Mouse (Mus musculus) stomach, postnatal 0 days (tissue): ENCODE measurements around the gene Pbx4. TPM values are rescaled to one million over a fixed set of nuclear protein-coding genes. Genes with fewer than 3 reads are reported as not detected.
A peak's percentile ranks its signal among the peaks of the same experiment; 100 is the strongest.

Experiments used
- ATAC-seq: fragments of 200-750 bp; cut with Nextera tagmentation; 2 replicates; pipeline ENCODE4 v1.8.0; 2017; ENCODE audit not compliant: low FRiP score, low TSS enrichment
- DNase-seq: peaks from one replicate; pipeline ENCODE4 v3.0.0-alpha.2; 2016; ENCODE audit warnings: low spot score
- H3K27ac ChIP-seq: fragments of 300-500 bp; sonication (generic); replicated peaks from 2 replicates; pipeline ENCODE4 v1.5.1; 2014; ENCODE audit warnings: mild to moderate bottlenecking, control low read depth
- H3K27me3 ChIP-seq: fragments of 300-500 bp; sonication (generic); 2 replicates; pipeline ENCODE4 v1.6.1; 2014; ENCODE audit warnings: low read length; ENCODE audit not compliant: control insufficient read depth, insufficient read depth
- H3K36me3 ChIP-seq: fragments of 300-500 bp; sonication (generic); 2 replicates; pipeline ENCODE4 v1.6.1; 2014; ENCODE audit warnings: low read length, mixed read lengths; ENCODE audit not compliant: control insufficient read depth, insufficient read depth
- H3K4me1 ChIP-seq: fragments of 300-500 bp; sonication (generic); replicated peaks from 2 replicates; pipeline ENCODE4 v1.6.1; 2014; ENCODE audit warnings: antibody characterized with exemption; ENCODE audit not compliant: control insufficient read depth, insufficient read depth
- H3K4me2 ChIP-seq: fragments of 300-500 bp; sonication (generic); replicated peaks from 2 replicates; pipeline ENCODE4 v1.6.1; 2014; ENCODE audit warnings: low read depth, mild to moderate bottlenecking, control low read depth, moderate library complexity
- H3K4me3 ChIP-seq: fragments of 300-500 bp; sonication (generic); 2 replicates; pipeline ENCODE4 v1.5.1; 2014; ENCODE audit warnings: low read depth, low read length, control low read depth
- H3K9ac ChIP-seq: fragments of 300-500 bp; sonication (generic); 2 replicates; pipeline ENCODE4 v1.6.1; 2014; ENCODE audit warnings: mild to moderate bottlenecking, low read length, control low read depth, mixed read lengths
- H3K9me3 ChIP-seq: fragments of 300-500 bp; sonication (generic); 2 replicates; pipeline ENCODE4 v1.6.1; 2016; ENCODE audit warnings: low read length; ENCODE audit not compliant: control insufficient read depth
- CTCF ChIP-seq: IDR thresholded peaks from 2 replicates; pipeline ENCODE4 v1.5.1; 2016; ENCODE audit warnings: antibody characterized with exemption, low read depth, mild to moderate bottlenecking, moderate library complexity
- EP300 ChIP-seq: optimal IDR thresholded peaks from 2 replicates; pipeline ENCODE3; 2016; ENCODE audit warnings: antibody characterized with exemption
- WGBS: fragments of 180-500 bp; shearing (Covaris S2); extraction: QIAGEN DNeasy Blood & Tissue Kit; methylation state at CpG from one replicate; pipeline ENCODE4 v1.1.7; 2014; 5-methylcytosine and 5-hydroxymethylcytosine counted together
- polyA plus RNA-seq: library from polyadenylated mRNA; unstranded; fragments of >200 nt; fragmentation: Nextera tagmentation; extraction: Ambion mirVana; gene quantifications from 2 replicates; pipeline ENCODE4 v1.2.1, GENCODE M21; 2015

Pbx4 gene
- polyA plus RNA-seq, 1 experiment from 2014 or later = 5.1 TPM

DNA sequence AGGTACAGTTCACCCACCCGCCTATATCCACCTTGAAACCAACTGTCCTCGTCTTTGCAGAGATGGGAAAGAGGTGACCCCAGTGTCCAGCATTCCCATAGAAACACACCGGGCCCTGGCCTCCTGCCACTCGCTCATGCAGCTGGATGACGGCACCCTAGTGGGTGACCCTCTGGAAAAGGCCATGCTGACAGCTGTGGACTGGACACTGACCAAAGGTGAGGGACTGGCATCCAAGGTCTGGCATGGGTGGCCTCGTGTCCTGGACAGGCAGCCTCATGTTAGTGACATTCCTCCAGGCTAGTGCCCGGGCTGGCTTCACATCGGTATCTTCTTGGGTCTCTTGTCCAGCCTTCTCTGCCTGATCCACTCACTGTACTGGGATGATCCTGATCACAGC, 33.0 kb upstream of the Pbx4 start:
- Histone ChIP-seq H3K4me1 (no peaks in the 10 kb centered on the region), H3K4me3 (no peak overlapping the region), H3K9ac (no peak overlapping the region), H3K27ac (no peak overlapping the region), H3K27me3 (no peaks in the 10 kb centered on the region), H3K9me3 (no peaks in the 10 kb centered on the region), H3K4me2 (no peak overlapping the region), H3K36me3 (peaks cover 69% of the 10 kb centered on the region)
- no peak for ATAC-seq
- no peak for TF ChIP-seq EP300
- TF ChIP-seq CTCF = no peak
- WGBS = 89% methylated on average over 8 of the region's 8 CpGs
- DNase-seq = no peak

DNA sequence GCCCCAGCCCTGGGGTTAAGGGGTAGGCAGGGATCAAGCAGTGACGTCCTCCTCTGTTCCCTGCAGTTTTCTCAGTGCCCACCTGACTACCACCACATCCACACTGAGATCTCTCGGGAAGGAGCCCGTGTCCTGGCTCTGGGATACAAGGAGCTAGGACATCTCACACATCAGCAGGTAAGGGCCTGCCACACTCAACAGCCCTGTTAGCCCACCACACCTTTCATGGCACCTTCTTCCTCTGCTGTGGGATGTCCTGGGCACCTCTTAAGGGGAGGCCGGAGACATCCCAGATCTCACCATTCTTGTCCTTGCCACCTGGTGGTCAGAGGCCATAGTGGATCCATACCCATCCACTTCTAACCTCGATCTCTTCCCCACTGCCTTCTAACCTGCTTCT, 32.3 kb upstream of the Pbx4 start:
- Histone ChIP-seq H3K27me3 (no peaks in the 10 kb centered on the region), H3K36me3 (peaks cover 67% of the 10 kb centered on the region), H3K9me3 (no peaks in the 10 kb centered on the region), H3K9ac (no peak overlapping the region), H3K4me3 (no peak overlapping the region), H3K4me2 (no peak overlapping the region), H3K4me1 (no peaks in the 10 kb centered on the region), H3K27ac (no peak overlapping the region)
- no peak for ATAC-seq
- DNase-seq = no peak
- whole genome bisulfite sequencing = 80% methylated on average over 5 of the region's 5 CpGs
- TF ChIP-seq CTCF (0 out of 2 replicates have a peak, but pooled peaks have one; percentile 17), EP300 (no peak)

DNA sequence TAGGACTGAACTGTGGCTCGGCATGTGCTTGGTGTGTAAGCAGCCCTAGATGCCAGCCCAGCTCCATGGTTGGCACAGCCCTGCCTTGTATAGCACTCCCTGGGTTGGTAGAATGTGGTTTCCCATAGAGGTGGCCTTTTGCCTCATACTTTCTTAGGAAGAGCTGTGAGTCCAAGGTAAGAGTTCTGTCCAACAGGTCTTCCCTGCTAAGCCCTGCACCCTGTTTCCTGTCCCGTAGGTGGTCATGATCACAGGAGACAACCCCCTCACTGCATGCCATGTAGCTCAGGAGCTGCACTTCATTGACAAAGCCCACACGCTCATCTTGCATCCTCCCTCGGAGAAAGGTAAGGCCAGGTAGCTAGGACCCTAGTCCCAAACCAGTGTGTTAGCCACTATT, 30.5 kb upstream of the Pbx4 start:
- no peak overlapping the region for H3K9ac ChIP-seq
- DNase-seq = no peak
- no peaks in the 10 kb centered on the region for H3K9me3 ChIP-seq
- H3K4me3 ChIP-seq = no peak overlapping the region
- TF ChIP-seq EP300 = no peak
- 97% methylated on average over 4 of the region's 4 CpGs for WGBS
- no peaks in the 10 kb centered on the region for H3K4me1 ChIP-seq
- no peak for ATAC-seq
- H3K36me3 ChIP-seq = peaks cover 72% of the 10 kb centered on the region
- no peaks in the 10 kb centered on the region for H3K27me3 ChIP-seq
- no peak overlapping the region for H3K4me2 ChIP-seq
- H3K27ac ChIP-seq = no peak overlapping the region

DNA sequence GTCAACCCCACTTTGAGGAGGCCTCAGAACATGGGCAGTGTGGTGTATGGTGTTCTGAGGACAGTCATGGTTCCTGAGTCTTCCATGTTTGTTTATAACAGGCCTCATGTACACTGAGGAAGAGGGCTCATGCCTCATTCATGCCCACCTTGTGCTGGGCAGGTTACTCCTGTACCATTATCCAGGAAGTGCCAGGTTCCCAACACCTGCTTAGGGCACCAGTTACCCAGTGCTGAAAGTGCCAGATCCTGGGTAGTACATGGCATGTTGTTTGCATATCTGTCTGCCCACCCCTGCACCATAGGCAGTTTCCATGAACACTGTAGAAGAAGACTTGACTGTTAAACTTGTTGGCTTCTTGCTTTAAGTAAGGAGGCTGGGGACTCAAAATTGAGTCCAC, 30.1 kb upstream of the Pbx4 start:
- Histone ChIP-seq H3K27ac (no peak overlapping the region), H3K36me3 (peaks cover 71% of the 10 kb centered on the region), H3K9ac (no peak overlapping the region)

DNA sequence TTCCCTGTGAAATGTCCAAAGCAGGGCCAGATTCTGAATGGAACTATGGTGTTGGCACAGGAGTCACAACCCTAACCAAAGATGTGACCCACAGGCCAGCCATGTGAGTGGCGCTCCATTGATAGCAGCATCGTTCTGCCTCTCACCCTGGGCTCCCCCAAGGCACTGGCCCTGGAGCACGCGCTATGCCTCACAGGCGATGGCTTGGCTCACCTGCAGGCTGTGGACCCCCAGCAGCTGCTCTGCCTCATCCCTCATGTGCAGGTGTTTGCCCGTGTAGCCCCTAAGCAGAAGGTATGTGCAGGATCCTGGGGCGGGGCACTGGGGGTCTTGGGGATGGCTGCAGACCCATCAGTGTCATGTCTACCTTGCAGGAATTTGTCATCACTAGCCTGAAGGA, 28.9 kb upstream of the Pbx4 start:
- no peak overlapping the region for H3K9ac ChIP-seq

More for the DNA sequence above, 30.1 kb upstream of the Pbx4 start:
- ATAC-seq (no peak), DNase-seq (no peak)
- H3K9me3 ChIP-seq = no peaks in the 10 kb centered on the region
- TF ChIP-seq EP300 (no peak), CTCF (no peak)
- no peak overlapping the region for H3K4me2 ChIP-seq
- no peak overlapping the region for H3K4me3 ChIP-seq
- H3K4me1 ChIP-seq = no peaks in the 10 kb centered on the region
- H3K27me3 ChIP-seq = no peaks in the 10 kb centered on the region

DNA sequence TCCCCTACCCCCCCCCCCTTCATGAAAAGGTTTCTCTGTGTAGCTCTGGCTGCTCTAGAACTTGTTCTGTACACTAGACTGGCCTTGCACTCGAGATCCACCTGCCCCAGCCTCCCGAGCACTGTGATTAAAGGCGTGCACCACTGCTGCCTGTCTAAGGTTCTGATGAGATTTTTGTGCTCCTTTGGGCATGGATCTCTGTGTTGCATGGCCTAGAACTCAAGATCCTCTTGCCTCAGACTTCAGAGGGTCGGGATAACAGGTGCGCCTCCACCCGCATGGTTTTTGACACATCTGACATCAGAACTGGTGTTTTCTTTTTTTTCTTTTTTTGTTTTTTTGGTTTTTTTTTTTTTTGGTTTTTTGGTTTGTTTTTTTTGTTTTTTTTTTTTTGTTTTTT, 27.8 kb upstream of the Pbx4 start:
- TF ChIP-seq EP300 = no peak
- TF ChIP-seq CTCF = no peak
- H3K27me3 ChIP-seq = no peaks in the 10 kb centered on the region
- DNase-seq (no peak), ATAC-seq (no peak)
- H3K4me1 ChIP-seq = no peaks in the 10 kb centered on the region
- no peaks in the 10 kb centered on the region for H3K9me3 ChIP-seq
- H3K4me3 ChIP-seq = no peak overlapping the region
- H3K27ac ChIP-seq = no peak overlapping the region
- 91% methylated on average over 6 of the region's 6 CpGs for WGBS
- H3K36me3 ChIP-seq = peaks cover 60% of the 10 kb centered on the region
- no peak overlapping the region for H3K9ac ChIP-seq
- no peak overlapping the region for H3K4me2 ChIP-seq

More for the DNA sequence above, 28.9 kb upstream of the Pbx4 start:
- no peak for ATAC-seq
- no peak for DNase-seq
- WGBS = 93% methylated on average over 7 of the region's 7 CpGs
- TF ChIP-seq EP300 = no peak
- no peak for TF ChIP-seq CTCF
- H3K9me3 ChIP-seq = no peaks in the 10 kb centered on the region
- no peak overlapping the region for H3K4me2 ChIP-seq
- no peak overlapping the region for H3K27ac ChIP-seq
- peaks cover 67% of the 10 kb centered on the region for H3K36me3 ChIP-seq
- H3K4me3 ChIP-seq = no peak overlapping the region
- H3K4me1 ChIP-seq = no peaks in the 10 kb centered on the region
- H3K27me3 ChIP-seq = no peaks in the 10 kb centered on the region
